Mouse (Mus musculus) ES-E14 (cell line): ENCODE measurements around the gene Tcaim.

Experiments used
- CHD2 ChIP-seq: IDR thresholded peaks from 2 replicates; pipeline ENCODE4 v1.6.1; 2014; ENCODE audit warnings: mild to moderate bottlenecking, low read depth, low read length, inconsistent platforms
- HCFC1 ChIP-seq: IDR thresholded peaks from 2 replicates; pipeline ENCODE4 v1.6.1; 2012; ENCODE audit warnings: low read length, inconsistent platforms, borderline replicate concordance; ENCODE audit not compliant: insufficient read depth
- MAFK ChIP-seq: IDR thresholded peaks from 2 replicates; pipeline ENCODE4 v1.6.1; 2014; ENCODE audit warnings: mild to moderate bottlenecking, low read depth, low read length, inconsistent platforms; ENCODE audit not compliant: insufficient read depth
- ZC3H11A ChIP-seq: IDR thresholded peaks from 2 replicates; pipeline ENCODE4 v1.6.1; 2012; ENCODE audit warnings: low read depth, mild to moderate bottlenecking, inconsistent platforms, low read length, borderline replicate concordance
- ZNF384 ChIP-seq: IDR thresholded peaks from 2 replicates; pipeline ENCODE4 v1.6.1; 2012; ENCODE audit warnings: low read depth, low read length, inconsistent platforms

DNA sequence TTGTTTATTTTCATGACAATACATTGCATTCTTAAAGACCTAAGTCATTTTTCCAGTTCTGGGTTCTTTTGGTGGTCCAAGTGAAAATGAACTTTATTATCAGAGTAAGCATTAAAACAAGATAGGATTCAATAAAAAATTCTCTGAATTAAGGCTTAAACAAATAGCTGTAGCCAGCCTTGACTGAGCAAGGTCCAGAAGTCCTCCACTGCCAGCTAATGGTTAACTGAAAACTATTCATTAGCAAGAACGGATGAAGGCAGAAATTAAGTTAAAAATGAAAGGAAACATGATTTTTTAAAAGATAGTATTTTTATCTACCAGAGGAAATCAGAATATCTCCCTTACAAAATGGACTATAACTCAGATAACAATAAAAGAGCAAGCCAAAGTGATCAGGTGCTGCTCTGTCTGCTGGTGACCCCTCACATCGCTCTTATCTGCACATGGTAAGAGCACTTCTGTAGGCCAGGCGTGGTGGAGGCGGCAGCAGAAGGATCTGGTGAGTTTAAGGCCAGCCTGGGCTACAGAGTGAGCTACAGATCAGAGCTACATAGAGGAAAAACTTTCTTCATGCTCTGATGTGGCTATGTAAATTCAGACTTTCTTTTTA is 10.0 kb downstream of the Tcaim start:
- no peak for TF ChIP-seq MAFK
- TF ChIP-seq ZNF384, result no peak
- TF ChIP-seq CHD2, result no peak
- TF ChIP-seq ZC3H11A, result no peak
- no peak for TF ChIP-seq HCFC1
